ENCODE assay signal across 11 mouse cellular contexts in genomic region chr13:59779213-59779612, GRCm38 (mm10). TPM values are rescaled to one million over a fixed set of nuclear protein-coding genes. Genes with fewer than 3 reads are reported as not detected.
DNase-seq lines count a peak whose midpoint lies in the region; ATAC-seq and TF ChIP-seq lines count a peak whose summit lies in the region.
"Had no signal": no experiment of that assay in that cellular context is flagged by ENCODE, and none has a peak within 500 bp of the region (broad histone marks: within the 10 kb centered on the region; RNA-seq: fewer than 3 reads in every experiment).

No protein-coding gene starts in this region.

- H3K36me3 ChIP-seq in lung, embryonic 14.5 days (ENCODE audit: insufficient read depth) = peaks cover 91% of the 10 kb centered on the region
- H3K36me3 ChIP-seq in E14TG2a.4 (ENCODE audit: insufficient read depth, low read length) = peaks cover 92% of the 10 kb centered on the region
- H3K36me3 ChIP-seq in liver, embryonic 14.5 days (replicated peaks; ENCODE audit: control insufficient read depth, insufficient read depth, low read depth) = peaks cover 96% of the 10 kb centered on the region

- no peaks in the 10 kb centered on the region for H3K27me3 ChIP-seq in lung, embryonic 14.5 days (ENCODE audit: insufficient read depth, low read length)
- H3K27me3 ChIP-seq in E14TG2a.4 (ENCODE audit: insufficient read depth, low read length) = no peaks in the 10 kb centered on the region
- H3K27me3 ChIP-seq in liver, embryonic 14.5 days (ENCODE audit: control insufficient read depth, insufficient read depth, low read length) = no peaks in the 10 kb centered on the region
- H3K27me3 ChIP-seq: neural tube, embryonic 12.5 days had no signal

- no peak for ATAC-seq in lung, embryonic 14.5 days (ENCODE audit: insufficient read depth)
- peak; percentile 54 for ATAC-seq in activated CD4-positive, CD25-positive, alpha-beta regulatory T cell, adult 4 months
- ATAC-seq in liver, embryonic 14.5 days (ENCODE audit: insufficient read depth) = no peak; the same call in 1 of the 2 replicates

- WGBS in lung, embryonic 14.5 days = 80% methylated on average over 4 of the region's 4 CpGs
- 74% methylated on average over 4 of the region's 4 CpGs for WGBS in liver, embryonic 14.5 days (ENCODE audit: insufficient replicate concordance)

- H3K4me3 ChIP-seq in lung, embryonic 14.5 days (ENCODE audit: low read depth, low read length) = no peak overlapping the region
- no peak overlapping the region for H3K4me3 ChIP-seq in E14TG2a.4 (replicated peaks; ENCODE audit: low read length)
- H3K4me3 ChIP-seq in liver, embryonic 14.5 days (ENCODE audit: insufficient read depth in 1 of 2, low read depth in 2 of 2, low read length in 2 of 2) = no peak overlapping the region
- H3K4me3 ChIP-seq: erythroblast, embryonic 14.5 days; neural tube, embryonic 12.5 days had no signal

- TF ChIP-seq CTCF in lung, embryonic 14.5 days (IDR thresholded peaks at IDR 0.05; ENCODE audit: low read depth) = peak; percentile 30
- TF ChIP-seq CTCF in E14TG2a.4 (conservative IDR thresholded peaks at IDR 0.05; ENCODE audit: low read length) = peak; percentile 29
- TF ChIP-seq CTCF in liver, embryonic 14.5 days (IDR thresholded peaks at IDR 0.05; ENCODE audit: low read depth) = peak; percentile 67

- no peak for DNase-seq in lung, embryonic 14.5 days
- DNase-seq in lung, postnatal 25 days (ENCODE audit: low spot score) = no peak
- no peak for DNase-seq in liver, embryonic 14.5 days (ENCODE audit: low read depth in 3 of 3, low spot score in 3 of 3)
- DNase-seq in gastrocnemius, postnatal 10 days = no peak
- no peak for DNase-seq in cerebellum, postnatal 14 days
- DNase-seq: spleen, adult 18-20 months had no signal

- no peak overlapping the region for H3K4me2 ChIP-seq in lung, embryonic 14.5 days
- H3K4me2 ChIP-seq in liver, embryonic 14.5 days (ENCODE audit: low read depth) = no peak overlapping the region
- H3K4me2 ChIP-seq: neural tube, embryonic 12.5 days had no signal

- H3K9me3 ChIP-seq in lung, embryonic 14.5 days (ENCODE audit: low read depth, low read length) = no peaks in the 10 kb centered on the region
- H3K9me3 ChIP-seq in E14TG2a.4 (ENCODE audit: low read length) = no peaks in the 10 kb centered on the region
- no peaks in the 10 kb centered on the region for H3K9me3 ChIP-seq in liver, embryonic 14.5 days (ENCODE audit: control insufficient read depth, low read length)
- H3K9me3 ChIP-seq: neural tube, embryonic 12.5 days had no signal

- H3K27ac ChIP-seq in lung, embryonic 14.5 days (ENCODE audit: low read depth) = no peak overlapping the region
- no peak overlapping the region for H3K27ac ChIP-seq in liver, embryonic 14.5 days
- H3K27ac ChIP-seq: macrophage; neural tube, embryonic 12.5 days had no signal

- H3K4me1 ChIP-seq in lung, embryonic 14.5 days (ENCODE audit: insufficient read depth) = no peaks in the 10 kb centered on the region
- H3K4me1 ChIP-seq in E14TG2a.4 (replicated peaks; ENCODE audit: low read depth, low read length) = no peaks in the 10 kb centered on the region
- H3K4me1 ChIP-seq in liver, embryonic 14.5 days (replicated peaks; ENCODE audit: control insufficient read depth in 2 of 2, insufficient read depth in 2 of 2, low read length in 1 of 2) = no peaks in the 10 kb centered on the region; a peak in 2 of 4 replicates
- H3K4me1 ChIP-seq: neural tube, embryonic 12.5 days had no signal

- H3K9ac ChIP-seq in lung, embryonic 14.5 days = no peak overlapping the region
- no peak overlapping the region for H3K9ac ChIP-seq in liver, embryonic 14.5 days (replicated peaks)
- H3K9ac ChIP-seq: neural tube, embryonic 12.5 days had no signal

- no peak for TF ChIP-seq EP300 in liver, embryonic 14.5 days (IDR thresholded peaks at IDR 0.05; ENCODE audit: low read depth)

RNA-seq across cellular contexts. Expression of gene Gm49354, which starts 2.8 kb away (rescaled TPM):
- not detected in 2 replicates for polyA plus RNA-seq in lung, embryonic 14.5 days (2014; fragmentation: Nextera tagmentation; extraction: Ambion mirVana)
- polyA plus RNA-seq in activated CD4-positive, CD25-positive, alpha-beta regulatory T cell, adult 4 months (2017; shearing (Covaris generic)) = not detected
- 0.35 TPM in 1 of 2 replicates, not detected in the other for polyA plus RNA-seq in liver, embryonic 14.5 days (2012; rRNA removed)
- polyA plus RNA-seq in liver, embryonic 14.5 days (2014; fragmentation: Nextera tagmentation; extraction: Ambion mirVana) = not detected in 2 replicates
- not detected for total RNA-seq in gastrocnemius, postnatal 10 days (2021)
- polyA plus RNA-seq: macrophage; neural tube, embryonic 12.5 days had no signal

RNA-seq across cellular contexts. Expression of gene Isca1, which starts 9.6 kb away (rescaled TPM):
- polyA plus RNA-seq in lung, embryonic 14.5 days (2014; fragmentation: Nextera tagmentation; extraction: Ambion mirVana) = 105 and 121 TPM in 2 replicates
- 10 to 100 TPM; 40.9 to 53.5 TPM for polyA plus RNA-seq in activated CD4-positive, CD25-positive, alpha-beta regulatory T cell, adult 4 months (2017; shearing (Covaris generic))
- polyA plus RNA-seq in liver, embryonic 14.5 days (2012; rRNA removed) = 120 and 138 TPM in 2 replicates
- 252 and 281 TPM in 2 replicates for polyA plus RNA-seq in liver, embryonic 14.5 days (2014; fragmentation: Nextera tagmentation; extraction: Ambion mirVana)
- total RNA-seq in gastrocnemius, postnatal 10 days (2021) = 100 to 1,000 TPM in 1 of 2 experiments, 10 to 100 TPM in 1; 95.1 to 108 TPM

RNA-seq across cellular contexts. Expression of gene 1700014D04Rik, which starts 32.7 kb away (rescaled TPM):
- 0.24 TPM in 1 of 2 replicates, not detected in the other for polyA plus RNA-seq in lung, embryonic 14.5 days (2014; fragmentation: Nextera tagmentation; extraction: Ambion mirVana)
- not detected for polyA plus RNA-seq in activated CD4-positive, CD25-positive, alpha-beta regulatory T cell, adult 4 months (2017; shearing (Covaris generic))
- polyA plus RNA-seq in liver, embryonic 14.5 days (2012; rRNA removed) = 0.02 and 0.03 TPM in 2 replicates
- polyA plus RNA-seq in liver, embryonic 14.5 days (2014; fragmentation: Nextera tagmentation; extraction: Ambion mirVana) = 0.03 and 0.33 TPM in 2 replicates
- not detected for total RNA-seq in gastrocnemius, postnatal 10 days (2021)
- polyA plus RNA-seq: erythroblast, embryonic 14.5 days; macrophage had no signal

RNA-seq across cellular contexts. Expression of gene Tut7, which starts 43.7 kb away (rescaled TPM):
- 44.3 and 44.6 TPM in 2 replicates for polyA plus RNA-seq in lung, embryonic 14.5 days (2014; fragmentation: Nextera tagmentation; extraction: Ambion mirVana)
- polyA plus RNA-seq in activated CD4-positive, CD25-positive, alpha-beta regulatory T cell, adult 4 months (2017; shearing (Covaris generic)) = 10 to 100 TPM; 62.4 to 64.7 TPM
- 21.7 and 40.3 TPM in 2 replicates for polyA plus RNA-seq in liver, embryonic 14.5 days (2012; rRNA removed)
- polyA plus RNA-seq in liver, embryonic 14.5 days (2014; fragmentation: Nextera tagmentation; extraction: Ambion mirVana) = 45.3 and 47.0 TPM in 2 replicates
- total RNA-seq in gastrocnemius, postnatal 10 days (2021) = 10 to 100 TPM; 46.3 to 50.3 TPM

RNA-seq across cellular contexts. Expression of gene Spata31d1d, which starts 47.7 kb away (rescaled TPM):
- not detected in 2 replicates for polyA plus RNA-seq in lung, embryonic 14.5 days (2014; fragmentation: Nextera tagmentation; extraction: Ambion mirVana)
- polyA plus RNA-seq in activated CD4-positive, CD25-positive, alpha-beta regulatory T cell, adult 4 months (2017; shearing (Covaris generic)) = not detected
- 0.02 TPM in 1 of 2 replicates, not detected in the other for polyA plus RNA-seq in liver, embryonic 14.5 days (2012; rRNA removed)
- 0.03 TPM in 1 of 2 replicates, not detected in the other for polyA plus RNA-seq in liver, embryonic 14.5 days (2014; fragmentation: Nextera tagmentation; extraction: Ambion mirVana)
- total RNA-seq in gastrocnemius, postnatal 10 days (2021) = not detected
- polyA plus RNA-seq: macrophage; neural tube, embryonic 12.5 days had no signal
